Mouse (Mus musculus): ENCODE results near the gene Gm5134. TPM values are rescaled to one million over a fixed set of nuclear protein-coding genes. Genes with fewer than 3 reads are reported as not detected.

Gene Gm5134
- 1.3 to 2.0 TPM (median 1.6 TPM) in 4 replicates for total RNA-seq (2023; ENCODE audit: inconsistent age)

DNA sequence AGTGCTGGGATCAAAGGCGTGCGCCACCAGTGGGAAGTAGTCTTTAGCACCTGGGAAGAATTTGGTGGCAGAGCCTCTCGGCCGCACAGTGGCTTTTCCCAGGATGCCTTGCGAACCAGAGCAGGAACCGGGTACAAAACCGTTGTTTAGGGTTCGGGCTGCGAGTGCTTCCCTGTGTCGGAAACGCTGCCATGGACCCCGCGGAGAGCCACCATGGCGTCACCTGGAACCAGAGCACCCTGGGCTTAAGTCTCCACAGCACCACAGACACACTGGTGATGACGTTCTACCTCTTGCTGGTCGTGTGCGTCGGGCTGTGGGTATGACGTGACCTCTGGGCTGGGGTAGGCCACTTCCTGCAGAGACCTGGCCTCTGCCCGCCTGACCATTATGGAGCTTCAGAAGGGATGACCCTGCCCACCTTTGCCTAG is at the start of gene Gm5134:
Gm5134 (plus strand) TSS at position 134 of the 431 bp plus-strand sequence.

DNA sequence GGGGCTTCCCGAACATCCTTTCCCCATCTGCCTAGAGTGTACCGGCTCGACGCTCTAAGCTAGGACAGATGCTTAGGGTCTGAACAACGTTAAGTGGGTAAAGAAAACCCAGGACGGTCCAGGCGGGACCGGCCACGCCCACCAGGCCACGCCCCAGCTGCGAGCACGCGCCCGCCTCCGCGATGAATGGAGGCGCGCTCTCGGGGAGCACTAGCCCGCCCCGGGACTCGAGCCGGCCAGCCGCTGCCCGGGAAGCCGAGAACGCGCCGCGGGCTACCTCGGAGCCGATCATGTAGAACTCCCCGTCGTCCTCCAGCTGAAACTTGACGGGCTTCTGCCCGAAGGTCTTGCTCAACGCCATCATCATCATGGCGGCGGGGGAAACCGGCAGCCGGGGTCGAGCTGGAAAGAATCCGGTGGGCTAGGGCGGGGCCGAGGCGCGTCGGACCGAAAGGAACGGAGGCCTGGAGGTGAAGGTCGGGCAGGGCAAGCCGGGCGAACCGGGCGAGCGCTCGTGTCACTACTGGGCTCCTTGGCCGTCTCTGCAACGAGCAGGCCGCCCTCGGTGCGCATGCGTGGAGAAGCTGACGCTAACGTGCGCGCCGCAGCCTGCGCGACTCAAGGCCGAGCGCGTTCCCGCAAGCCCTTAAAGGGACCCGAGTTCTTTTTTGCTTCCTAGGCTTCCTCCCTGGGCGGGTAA is 33.1 kb upstream of the Gm5134 start, which contains the start of gene Smarcb1:
Smarcb1 (minus strand) TSS at position 592 of the 700 bp plus-strand sequence.

GRCm38 (mm10) chr10:75932891-75933290 is 21.4 kb upstream of the Gm5134 start, which contains the start of gene Chchd10:
Gene Chchd10 (plus strand): TSS chr10:75933130.

DNA sequence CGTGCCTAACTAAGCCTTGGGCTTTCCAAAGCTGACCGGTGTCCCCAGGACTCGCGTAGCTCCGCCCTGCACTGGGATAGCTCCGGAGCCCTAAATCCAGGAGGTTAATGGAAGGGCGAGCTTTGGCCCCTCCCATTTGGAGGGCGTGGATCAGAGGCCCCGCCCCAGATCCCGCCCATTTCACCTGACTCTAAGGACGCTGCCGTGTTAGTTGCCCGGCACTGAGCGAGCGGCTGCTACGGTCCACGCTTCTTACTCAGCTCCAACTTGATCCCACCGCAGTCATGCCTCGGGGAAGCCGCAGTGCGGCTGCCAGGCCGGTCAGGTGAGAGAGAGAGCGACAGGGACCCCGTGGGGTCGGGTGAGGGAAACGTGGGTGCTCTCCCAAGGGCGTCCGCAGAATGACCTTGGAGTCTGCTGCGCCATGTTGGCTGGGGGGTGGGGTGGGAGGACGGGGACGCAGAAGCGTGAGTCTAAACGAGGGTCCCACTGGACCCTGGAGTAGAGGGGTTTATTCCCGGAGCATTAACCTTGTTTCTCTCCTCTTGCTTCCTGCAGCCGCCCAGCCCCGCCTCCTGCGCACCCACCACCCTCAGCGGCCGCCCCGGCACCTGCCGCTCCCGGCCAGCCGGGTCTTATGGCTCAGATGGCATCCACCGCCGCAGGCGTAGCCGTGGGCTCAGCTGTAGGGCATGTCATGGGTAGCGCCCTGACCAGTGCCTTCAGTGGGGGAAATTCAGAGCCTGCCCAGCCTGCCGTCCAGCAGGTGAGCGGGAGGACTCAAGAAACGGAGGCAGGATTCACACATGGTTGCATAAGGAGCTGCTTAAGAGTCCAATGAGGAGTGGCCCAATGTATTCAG is 18.4 kb upstream of the Gm5134 start, which contains the start of gene Mmp11:
Mmp11 (minus strand) TSS at position 817 of the 862 bp plus-strand sequence.

DNA sequence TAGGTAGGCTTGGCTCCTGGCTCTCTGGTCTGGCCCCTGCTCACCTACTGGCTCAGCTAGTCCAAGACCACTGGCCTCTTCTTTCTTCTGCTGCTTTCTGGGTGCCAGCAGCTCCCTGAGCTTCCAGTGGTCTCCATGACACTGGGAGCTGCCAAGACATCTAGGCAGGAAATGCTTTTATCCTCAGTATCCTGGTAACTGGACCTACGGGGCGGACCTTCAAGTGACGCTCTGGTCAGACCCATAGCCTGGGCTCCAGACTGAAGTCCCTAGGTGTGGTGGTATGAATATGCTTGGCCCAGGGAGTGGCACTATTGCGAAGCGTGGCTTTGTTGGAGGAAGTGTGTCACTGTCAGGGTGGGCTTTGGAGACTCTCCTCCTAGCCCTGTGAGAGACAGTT is 13.8 kb upstream of the Gm5134 start, which contains the start of gene Gm867:
Gm867 (minus strand) TSS at position 153 of the 400 bp plus-strand sequence.

DNA sequence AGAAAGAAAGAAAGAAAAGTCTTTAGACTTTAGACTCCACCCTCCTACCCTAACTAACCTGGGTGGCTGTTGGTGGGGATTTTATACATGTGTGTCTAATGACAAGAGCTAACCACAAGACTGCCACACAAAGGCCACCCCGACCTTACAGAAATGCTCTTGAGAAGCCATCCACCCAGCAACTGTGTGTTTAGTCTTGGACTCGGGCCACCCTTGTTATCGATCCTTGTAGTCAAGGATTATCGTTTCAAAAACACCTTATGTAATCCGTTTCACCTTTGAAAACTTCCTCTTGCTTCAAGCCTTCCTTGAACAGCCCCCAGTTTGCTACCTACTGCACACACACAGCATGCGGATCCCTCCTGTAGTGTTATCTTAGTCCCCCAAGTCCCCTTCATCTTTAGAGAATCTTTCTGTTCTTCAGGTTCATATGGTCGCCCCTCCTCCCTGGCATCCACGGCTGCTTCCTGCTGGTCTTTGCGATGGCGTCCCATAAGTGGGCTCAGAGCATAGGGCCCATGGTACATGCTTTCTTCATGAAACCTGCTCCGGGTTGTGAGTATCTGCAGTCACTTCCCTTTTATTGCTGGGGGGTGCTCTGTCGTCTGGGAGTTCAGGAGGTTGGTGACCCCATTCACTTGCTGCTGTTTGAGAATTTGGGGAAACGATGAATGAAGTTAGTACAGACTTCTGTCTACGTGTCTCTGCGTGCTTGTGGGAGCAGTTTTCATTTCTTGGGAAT is 11.4 kb upstream of the Gm5134 start, which contains the start of gene Vpreb3:
Vpreb3 (plus strand) TSS at position 322 of the 742 bp plus-strand sequence.

GRCm38 (mm10) chr10:76032402-76033118 is 78.2 kb downstream of the Gm5134 start, which contains the start of gene Zfp280b:
Gene Zfp280b (plus strand): TSS chr10:76032650.

Other genes with a start within 250 kb of the Gm5134 start
- 85.4 to 99.8 TPM (median 93.3 TPM) in 4 replicates for gene Cabin1, start 190.2 kb upstream of the Gm5134 start, total RNA-seq (2023; ENCODE audit: inconsistent age)
- 27.4 to 36.0 TPM (median 31.1 TPM) in 4 replicates for gene Ddt, start 181.1 kb upstream of the Gm5134 start, total RNA-seq (2023; ENCODE audit: inconsistent age)
- gene Gm20441, start 173.6 kb upstream of the Gm5134 start, total RNA-seq (2023; ENCODE audit: inconsistent age) = not detected in 4 replicates
- 6.7 to 10.3 TPM (median 8.6 TPM) in 4 replicates for gene Gstt3, start 173.1 kb upstream of the Gm5134 start, total RNA-seq (2023; ENCODE audit: inconsistent age)
- not detected in 4 replicates for gene Gstt1, start 155.9 kb upstream of the Gm5134 start, total RNA-seq (2023; ENCODE audit: inconsistent age)
- not detected in 4 replicates for gene Gstt4, start 132.0 kb upstream of the Gm5134 start, total RNA-seq (2023; ENCODE audit: inconsistent age)
- gene Gstt2, start 117.1 kb upstream of the Gm5134 start, total RNA-seq (2023; ENCODE audit: inconsistent age) = 30.2 to 44.1 TPM (median 38.2 TPM) in 4 replicates
- gene Mif, start 94.3 kb upstream of the Gm5134 start, total RNA-seq (2023; ENCODE audit: inconsistent age) = 226 to 261 TPM (median 242 TPM) in 4 replicates
- 14.4 to 19.2 TPM (median 14.8 TPM) in 4 replicates for gene Derl3, start 61.1 kb upstream of the Gm5134 start, total RNA-seq (2023; ENCODE audit: inconsistent age)
- gene Smarcb1, start 32.9 kb upstream of the Gm5134 start, total RNA-seq (2023; ENCODE audit: inconsistent age) = 75.2 to 82.6 TPM (median 81.7 TPM) in 4 replicates
- 144 to 159 TPM (median 149 TPM) in 4 replicates for gene Chchd10, start 21.4 kb upstream of the Gm5134 start, total RNA-seq (2023; ENCODE audit: inconsistent age)
- 2.2 to 5.1 TPM (median 3.2 TPM) in 4 replicates for gene Mmp11, start 18.0 kb upstream of the Gm5134 start, total RNA-seq (2023; ENCODE audit: inconsistent age)
- gene Gm867, start 13.8 kb upstream of the Gm5134 start, total RNA-seq (2023; ENCODE audit: inconsistent age) = not detected in 4 replicates
- gene Vpreb3, start 11.5 kb upstream of the Gm5134 start, total RNA-seq (2023; ENCODE audit: inconsistent age) = 106 to 145 TPM (median 134 TPM) in 4 replicates
- 10.6 to 16.2 TPM (median 12.9 TPM) in 4 replicates for gene Zfp280b, start 78.1 kb downstream of the Gm5134 start, total RNA-seq (2023; ENCODE audit: inconsistent age)
- gene Slc5a4b, start 156.4 kb downstream of the Gm5134 start, total RNA-seq (2023; ENCODE audit: inconsistent age) = 0.21 TPM in 1 of 4 replicates, not detected in the others
- gene Slc5a4a, start 192.9 kb downstream of the Gm5134 start, total RNA-seq (2023; ENCODE audit: inconsistent age) = not detected in 4 replicates

Data from B cell, adult (primary cell).